Comparison of ENCODE assay signal across 14 mouse cellular contexts in genomic region chr2:17610259-17610658, GRCm38 (mm10).
A peak's percentile ranks its signal among the peaks of the same experiment; 100 is the strongest.
DNase-seq lines count a peak whose midpoint lies in the region; ATAC-seq lines count a peak whose summit lies in the region.
"Had no signal": no experiment of that assay in that cellular context is flagged by ENCODE, and none has a peak within 500 bp of the region (broad histone marks: within the 10 kb centered on the region; RNA-seq: fewer than 3 reads in every experiment).

No protein-coding gene starts in this region.

- no peak overlapping the region for H3K27ac ChIP-seq in kidney, embryonic 16.5 days (ENCODE audit: low read length)
- H3K27ac ChIP-seq: limb, embryonic 12.5 days; macrophage had no signal

- H3K4me3 ChIP-seq in kidney, embryonic 16.5 days (ENCODE audit: low read length), result no peak overlapping the region
- H3K4me3 ChIP-seq: limb, embryonic 12.5 days had no signal

- no peak overlapping the region for H3K9ac ChIP-seq in kidney, embryonic 16.5 days (replicated peaks; ENCODE audit: low read length)
- H3K9ac ChIP-seq: limb, embryonic 12.5 days had no signal

- H3K27me3 ChIP-seq in kidney, embryonic 16.5 days (ENCODE audit: insufficient read depth, low read length), result no peaks in the 10 kb centered on the region
- H3K27me3 ChIP-seq: limb, embryonic 12.5 days had no signal

- no peaks in the 10 kb centered on the region for H3K36me3 ChIP-seq in kidney, embryonic 16.5 days (ENCODE audit: insufficient read depth, low read length)
- H3K36me3 ChIP-seq: limb, embryonic 12.5 days had no signal

- no peak for ATAC-seq in kidney, embryonic 16.5 days (ENCODE audit: low FRiP score, low TSS enrichment)
- ATAC-seq: inflammation-experienced regulatory T-cells, adult 6 months had no signal

- H3K9me3 ChIP-seq in kidney, embryonic 16.5 days (ENCODE audit: low read length), result no peaks in the 10 kb centered on the region

- H3K4me2 ChIP-seq in kidney, embryonic 16.5 days (replicated peaks; ENCODE audit: low read depth, low read length), result no peak overlapping the region
- H3K4me2 ChIP-seq: limb, embryonic 12.5 days had no signal

- 71% methylated on average over 3 of the region's 3 CpGs for WGBS in kidney, embryonic 16.5 days

- no peaks in the 10 kb centered on the region for H3K4me1 ChIP-seq in kidney, embryonic 16.5 days (ENCODE audit: insufficient read depth, low read length)
- H3K4me1 ChIP-seq: limb, embryonic 12.5 days had no signal

- intact Hi-C loops in gastrocnemius, postnatal 36 days (cut with DNase I), result no loop called here

- DNase-seq in embryo, embryonic 10.5 days (ENCODE audit: low spot score), result peak; percentile 5
- no peak for DNase-seq in embryo, embryonic 9.5 days (ENCODE audit: extremely low spot score)
- peak; percentile 19 for DNase-seq in kidney, postnatal 14 days
- DNase-seq in adrenal gland, postnatal 14 days, result peak; percentile 43
- DNase-seq in lung, postnatal 36 days, result peak; percentile 55
- no peak for DNase-seq in cerebellum, adult 9-11 months
- no peak for DNase-seq in gastrocnemius, postnatal 36 days
- DNase-seq: gastrocnemius, postnatal 25 days; heart, postnatal 14 days; layer of hippocampus, adult 9-11 months had no signal

Comparison
In these comparisons a context has a peak if more than half of its experiments do, and no peak if none do; other contexts are left out.
1. DNase-seq: peak in embryo, embryonic 10.5 days (single experiment), kidney, postnatal 14 days (single experiment), adrenal gland, postnatal 14 days (single experiment) and lung, postnatal 36 days (single experiment); none in embryo, embryonic 9.5 days (single experiment), cerebellum, adult 9-11 months (single experiment) and gastrocnemius, postnatal 36 days (0 of 2).